Mouse (Mus musculus) C2C12 (cell line): ENCODE data around the gene A630095N17Rik.

ENCODE experiments used
- CTCF ChIP-seq: IDR thresholded peaks from one replicate; pipeline ENCODE4 v1.5.1; 2011; ENCODE audit not compliant: control insufficient read depth, insufficient read depth, insufficient read length
- USF1 ChIP-seq: IDR thresholded peaks from one replicate; pipeline ENCODE4 v1.6.1; 2011; ENCODE audit warnings: low read depth, mild to moderate bottlenecking, control low read depth, moderate library complexity

DNA sequence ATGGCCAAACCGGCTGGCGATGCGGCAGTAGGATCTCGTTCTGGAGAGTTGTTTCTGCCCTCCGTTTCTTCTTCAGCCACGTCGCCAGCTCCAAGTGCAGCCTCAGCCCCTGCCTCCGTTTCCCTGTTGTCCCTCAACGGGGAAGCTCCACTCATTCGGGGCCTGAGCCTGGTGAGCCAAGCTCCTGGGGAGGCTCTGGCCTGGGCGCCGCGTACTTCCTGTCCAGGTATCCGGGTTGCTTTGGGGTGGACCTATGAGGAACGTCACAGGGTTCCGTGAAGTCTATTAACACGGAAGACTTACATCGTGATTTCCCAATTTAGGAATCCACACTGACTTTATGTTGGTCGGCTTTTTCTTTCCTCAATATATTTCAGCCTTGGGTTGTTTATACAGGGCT lies 39.5 kb downstream of the A630095N17Rik start:
- TF ChIP-seq USF1 (no peak), CTCF (no peak)
